Comparison of ENCODE assay signal across 8 mouse cellular contexts in the genomic region with DNA sequence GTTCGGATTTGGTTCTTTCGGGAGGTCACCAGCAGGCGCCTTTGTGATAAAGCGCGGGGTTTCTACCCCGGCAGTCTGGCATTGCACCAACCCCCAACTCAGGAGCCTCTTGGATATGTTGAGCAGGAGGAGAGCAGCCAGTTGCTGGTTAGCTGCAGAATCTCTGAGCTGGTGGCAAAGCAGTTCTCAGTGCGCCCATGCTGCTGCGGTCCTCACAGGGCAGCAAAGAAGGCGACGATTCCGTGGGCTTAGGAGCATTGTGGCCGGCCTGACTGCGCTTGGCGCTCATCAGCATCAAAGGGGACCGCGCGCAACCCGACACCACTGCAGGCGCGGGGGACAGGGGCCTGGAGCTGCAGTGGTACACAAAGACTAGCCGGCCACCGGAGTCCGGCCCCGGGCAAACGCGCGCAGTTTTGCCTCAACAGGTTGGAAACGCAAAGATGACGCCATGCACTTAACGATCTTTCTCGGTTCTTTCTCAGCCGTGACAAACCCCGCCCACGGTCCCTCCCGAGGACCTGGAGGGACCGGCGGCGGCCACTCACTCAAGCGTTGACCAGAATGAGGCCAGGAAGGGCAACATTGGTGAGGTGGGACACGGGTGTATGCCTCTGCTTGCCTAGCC. TPM values are rescaled to one million over a fixed set of nuclear protein-coding genes. Genes with fewer than 3 reads are reported as not detected.
DNase-seq lines count a peak whose midpoint lies in the region; ATAC-seq and TF ChIP-seq lines count a peak whose summit lies in the region.

No protein-coding gene starts in this region.

- peaks cover 31% of the 10 kb centered on the region for H3K27me3 ChIP-seq in lung, embryonic 15.5 days
- H3K27me3 ChIP-seq in embryonic facial prominence, embryonic 11.5 days (ENCODE audit: control insufficient read depth, insufficient read depth, low read length): no peaks in the 10 kb centered on the region
- H3K27me3 ChIP-seq in hindbrain, postnatal 0 days (ENCODE audit: insufficient read depth, low read length): peaks cover 9% of the 10 kb centered on the region; the same call in 1 of the 2 replicates
- H3K27me3 ChIP-seq in liver, embryonic 14.5 days (ENCODE audit: control insufficient read depth, insufficient read depth, low read length): peaks cover 27% of the 10 kb centered on the region

- peak overlapping the region; percentile 52 for H3K4me3 ChIP-seq in lung, embryonic 15.5 days
- H3K4me3 ChIP-seq in embryonic facial prominence, embryonic 11.5 days (ENCODE audit: low read depth, low read length): peak overlapping the region; percentile 55
- peak overlapping the region; percentile 45 for H3K4me3 ChIP-seq in hindbrain, postnatal 0 days (ENCODE audit: low read length)
- H3K4me3 ChIP-seq in liver, embryonic 14.5 days (ENCODE audit: insufficient read depth in 1 of 2, low read depth in 2 of 2, low read length in 2 of 2): peak overlapping the region; percentile 26 to 45
- peak overlapping the region; percentile 30 for H3K4me3 ChIP-seq in olfactory bulb, adult 2 months (ENCODE audit: insufficient read depth, low read depth, low read length)

- H3K4me1 ChIP-seq in lung, embryonic 15.5 days: peaks cover 33% of the 10 kb centered on the region
- H3K4me1 ChIP-seq in embryonic facial prominence, embryonic 11.5 days (ENCODE audit: control insufficient read depth, insufficient read depth, low read length): peaks cover 4% of the 10 kb centered on the region
- H3K4me1 ChIP-seq in hindbrain, postnatal 0 days (ENCODE audit: insufficient read depth, low read length): no peaks in the 10 kb centered on the region
- H3K4me1 ChIP-seq in liver, embryonic 14.5 days (replicated peaks; ENCODE audit: control insufficient read depth in 2 of 2, insufficient read depth in 2 of 2, low read length in 1 of 2): peaks cover 0 to 6% of the 10 kb centered on the region in 2 experiments; a peak in 2 of 4 replicates
- H3K4me1 ChIP-seq in olfactory bulb, adult 2 months (ENCODE audit: control insufficient read depth, insufficient read depth, low read length): peaks cover 16% of the 10 kb centered on the region

- no peak for TF ChIP-seq EP300 in liver, embryonic 14.5 days (IDR thresholded peaks at IDR 0.05; ENCODE audit: low read depth)

- H3K9me3 ChIP-seq in lung, embryonic 15.5 days: no peaks in the 10 kb centered on the region
- no peaks in the 10 kb centered on the region for H3K9me3 ChIP-seq in embryonic facial prominence, embryonic 11.5 days (replicated peaks; ENCODE audit: control insufficient read depth, low read length)
- H3K9me3 ChIP-seq in hindbrain, postnatal 0 days (ENCODE audit: low read length): no peaks in the 10 kb centered on the region
- no peaks in the 10 kb centered on the region for H3K9me3 ChIP-seq in liver, embryonic 14.5 days (ENCODE audit: control insufficient read depth, low read length)

- peak overlapping the region; percentile 63 for H3K9ac ChIP-seq in lung, embryonic 15.5 days
- peak overlapping the region; percentile 69 for H3K9ac ChIP-seq in embryonic facial prominence, embryonic 11.5 days (replicated peaks; ENCODE audit: low read length)
- peak overlapping the region; percentile 35; the same call in 1 of the 2 replicates for H3K9ac ChIP-seq in hindbrain, postnatal 0 days (replicated peaks; ENCODE audit: low read length)
- no peak overlapping the region for H3K9ac ChIP-seq in liver, embryonic 14.5 days (replicated peaks)

- TF ChIP-seq POLR2A in olfactory bulb, adult 2 months (IDR thresholded peaks at IDR 0.05; ENCODE audit: insufficient read depth, low read depth, low read length): no peak

- DNase-seq in lung, adult 18-20 months: no peak
- DNase-seq in embryonic facial prominence, embryonic 11.5 days (ENCODE audit: low spot score): peak; percentile 77
- DNase-seq in hindbrain, postnatal 0 days (ENCODE audit: low spot score): peak; percentile 38
- DNase-seq in liver, embryonic 14.5 days (ENCODE audit: low read depth in 3 of 3, low spot score in 3 of 3): no peak
- no peak for DNase-seq in spleen, postnatal 10 days (ENCODE audit: low spot score in 2 of 2)
- DNase-seq in natural killer cell, adult 2 months (ENCODE audit: low spot score in 2 of 2): no peak

- TF ChIP-seq CTCF in hindbrain, postnatal 0 days (IDR thresholded peaks at IDR 0.05; ENCODE audit: low read depth): no peak
- no peak for TF ChIP-seq CTCF in liver, embryonic 14.5 days (IDR thresholded peaks at IDR 0.05; ENCODE audit: low read depth)
- no peak for TF ChIP-seq CTCF in olfactory bulb, adult 2 months (IDR thresholded peaks at IDR 0.05; ENCODE audit: insufficient read depth, low read depth, low read length)

- no peaks in the 10 kb centered on the region for H3K36me3 ChIP-seq in lung, embryonic 15.5 days
- H3K36me3 ChIP-seq in embryonic facial prominence, embryonic 11.5 days (replicated peaks; ENCODE audit: control insufficient read depth, insufficient read depth, low read depth, low read length): no peaks in the 10 kb centered on the region
- H3K36me3 ChIP-seq in hindbrain, postnatal 0 days (ENCODE audit: insufficient read depth, low read length): no peaks in the 10 kb centered on the region
- H3K36me3 ChIP-seq in liver, embryonic 14.5 days (replicated peaks; ENCODE audit: control insufficient read depth, insufficient read depth, low read depth): no peaks in the 10 kb centered on the region

- ATAC-seq in lung, embryonic 15.5 days (ENCODE audit: borderline replicate concordance, extremely low read depth, low FRiP score, low TSS enrichment): 0 out of 2 replicates have a peak, but pooled peaks have one; percentile 15
- ATAC-seq in embryonic facial prominence, embryonic 11.5 days (replicated peaks; ENCODE audit: insufficient number of reproducible peaks, low FRiP score, low TSS enrichment, low read depth): peak; percentile 44; the same call in 1 of the 2 replicates
- peak; percentile 47 for ATAC-seq in hindbrain, postnatal 0 days
- ATAC-seq in liver, embryonic 14.5 days (ENCODE audit: insufficient read depth): 0 out of 2 replicates have a peak, but pooled peaks have one; percentile 4

- under 1% methylated on average over 40 of the region's 40 CpGs for WGBS in lung, embryonic 15.5 days
- WGBS in embryonic facial prominence, embryonic 11.5 days: under 1% methylated on average over 40 of the region's 40 CpGs
- 2% methylated on average over 40 of the region's 40 CpGs for WGBS in hindbrain, postnatal 0 days
- WGBS in liver, embryonic 14.5 days (ENCODE audit: insufficient replicate concordance): under 1% methylated on average over 40 of the region's 40 CpGs
- 2% methylated on average over 40 of the region's 40 CpGs for WGBS in olfactory bulb, adult 2 months

- H3K4me2 ChIP-seq in lung, embryonic 15.5 days: peak overlapping the region; percentile 86
- peak overlapping the region; percentile 94 for H3K4me2 ChIP-seq in embryonic facial prominence, embryonic 11.5 days (ENCODE audit: low read depth, low read length)
- H3K4me2 ChIP-seq in hindbrain, postnatal 0 days (ENCODE audit: low read depth, low read length): peak overlapping the region; percentile 93
- H3K4me2 ChIP-seq in liver, embryonic 14.5 days (ENCODE audit: low read depth): peak overlapping the region; percentile 69

- peak overlapping the region; percentile 83 for H3K27ac ChIP-seq in lung, embryonic 15.5 days
- H3K27ac ChIP-seq in embryonic facial prominence, embryonic 11.5 days (replicated peaks; ENCODE audit: low read depth, low read length): peak overlapping the region; percentile 67
- 0 out of 2 replicates have a peak overlapping the region, but pooled peaks have one; percentile 32 for H3K27ac ChIP-seq in hindbrain, postnatal 0 days
- no peak overlapping the region for H3K27ac ChIP-seq in liver, embryonic 14.5 days
- no peak overlapping the region for H3K27ac ChIP-seq in olfactory bulb, adult 2 months (ENCODE audit: insufficient read depth, low read depth, low read length)

RNA-seq across cellular contexts. Expression of a gene that starts 0.9 kb away (rescaled TPM):
- 263 and 283 TPM in 2 replicates for polyA plus RNA-seq in lung, embryonic 15.5 days (2015; fragmentation: Nextera tagmentation; extraction: Ambion mirVana)
- 55.5 and 57.5 TPM in 2 replicates for polyA plus RNA-seq in embryonic facial prominence, embryonic 11.5 days (2014; fragmentation: Nextera tagmentation; extraction: Ambion mirVana)
- total RNA-seq in hindbrain, postnatal 0 days (2014; rRNA removed): 47.5 and 57.7 TPM in 2 replicates
- 18.2 and 20.0 TPM in 2 replicates for polyA plus RNA-seq in hindbrain, postnatal 0 days (2015; fragmentation: Nextera tagmentation; extraction: Ambion mirVana)
- 24.6 and 34.7 TPM in 2 replicates for polyA plus RNA-seq in liver, embryonic 14.5 days (2012; rRNA removed)
- polyA plus RNA-seq in liver, embryonic 14.5 days (2014; fragmentation: Nextera tagmentation; extraction: Ambion mirVana): 31.4 and 41.2 TPM in 2 replicates
- not detected in 2 replicates for polyA plus RNA-seq in olfactory bulb, adult 2 months (2012; ENCODE audit: insufficient read depth, insufficient read length, low replicate concordance, missing spikeins)

Comparison
In these comparisons a context has a peak if more than half of its experiments do, and no peak if none do; other contexts are left out.
1. H3K27ac ChIP-seq: peak in lung, embryonic 15.5 days (single experiment), embryonic facial prominence, embryonic 11.5 days (single experiment) and hindbrain, postnatal 0 days (single experiment); none in liver, embryonic 14.5 days (single experiment) and olfactory bulb, adult 2 months (single experiment).
2. DNase-seq: peak in embryonic facial prominence, embryonic 11.5 days (single experiment) and hindbrain, postnatal 0 days (single experiment); none in lung, adult 18-20 months (0 of 2), liver, embryonic 14.5 days (0 of 3), spleen, postnatal 10 days (0 of 2) and natural killer cell, adult 2 months (0 of 2).
3. Peak in every context shown above with its lines, with median percentiles within 50 percentile points of each other: ATAC-seq, H3K4me2 ChIP-seq and H3K4me3 ChIP-seq.